Mouse (Mus musculus): ENCODE data around the gene Kctd11.

Kctd11 gene

DNA sequence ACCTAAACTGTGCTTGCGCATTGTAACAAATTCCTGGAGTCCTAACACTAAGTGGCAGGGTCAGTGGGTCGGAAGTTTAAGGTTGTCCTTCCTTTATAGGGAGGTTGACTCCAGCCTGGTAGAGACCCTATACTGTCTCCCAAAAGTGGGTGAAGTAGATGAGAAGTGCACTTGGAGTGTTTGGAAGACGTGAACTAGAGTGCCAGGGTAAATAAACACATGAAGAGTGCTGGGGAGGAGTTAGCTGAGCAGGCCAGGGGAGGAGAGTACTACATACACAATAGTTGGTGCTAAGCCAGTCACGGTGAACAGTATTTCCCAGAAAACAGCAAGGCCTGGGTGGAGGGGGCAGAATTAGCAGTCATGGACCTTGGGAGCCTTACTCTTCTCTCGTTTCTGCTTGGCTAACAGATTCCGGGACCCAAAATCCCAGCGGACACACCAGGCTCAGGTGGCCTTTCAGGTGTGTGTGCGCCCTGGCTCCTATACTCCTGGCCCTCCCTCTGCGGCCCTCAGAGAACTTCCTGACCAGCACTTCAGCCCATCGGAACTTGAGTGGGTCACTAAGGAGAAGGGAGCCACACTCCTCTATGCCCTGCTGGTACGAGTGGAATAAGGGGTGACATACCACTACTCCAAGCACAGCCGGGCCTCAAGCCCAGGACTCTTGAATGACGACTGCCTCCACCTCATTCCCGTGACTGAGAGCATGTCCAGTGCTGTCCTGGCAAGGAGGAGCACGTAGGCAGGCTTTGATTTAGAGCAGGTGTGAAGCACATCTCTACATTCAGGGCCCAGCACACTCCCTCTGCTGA, 31.7 kb upstream of the Kctd11 start:
- in situ Hi-C loops (cut with MboI, MseI) = no loop called here

- in situ Hi-C loops (cut with MboI, MseI) = no loop called here
Measured at GRCm38 (mm10) chr11:69911701-69912100, 30.5 kb upstream of the Kctd11 start.

GRCm38 (mm10) chr11:69910781-69911560, 29.8 kb upstream of the Kctd11 start:
- in situ Hi-C loops (cut with MboI, MseI) = no loop called here

DNA sequence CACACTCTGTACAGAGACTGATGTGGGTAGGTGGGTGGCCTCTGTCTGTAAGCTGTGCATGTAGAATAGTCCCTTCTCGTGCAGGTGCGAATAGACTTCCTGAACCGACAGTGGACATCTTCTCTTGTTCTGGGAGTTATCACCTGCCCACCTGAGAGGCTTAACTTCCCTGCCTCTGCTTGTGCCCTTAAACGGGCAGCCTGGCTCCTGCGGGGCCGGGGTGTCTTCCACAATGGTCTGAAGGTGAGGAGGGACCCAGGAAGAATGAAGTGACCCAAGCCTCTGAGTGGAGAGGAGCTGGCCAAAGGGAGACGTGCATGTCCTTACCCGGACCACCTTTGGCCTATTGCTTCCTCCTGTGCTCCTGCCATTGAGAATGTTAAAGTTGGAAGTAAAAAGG, 29.0 kb upstream of the Kctd11 start:
- in situ Hi-C loops (cut with MboI, MseI) = no loop called here

DNA sequence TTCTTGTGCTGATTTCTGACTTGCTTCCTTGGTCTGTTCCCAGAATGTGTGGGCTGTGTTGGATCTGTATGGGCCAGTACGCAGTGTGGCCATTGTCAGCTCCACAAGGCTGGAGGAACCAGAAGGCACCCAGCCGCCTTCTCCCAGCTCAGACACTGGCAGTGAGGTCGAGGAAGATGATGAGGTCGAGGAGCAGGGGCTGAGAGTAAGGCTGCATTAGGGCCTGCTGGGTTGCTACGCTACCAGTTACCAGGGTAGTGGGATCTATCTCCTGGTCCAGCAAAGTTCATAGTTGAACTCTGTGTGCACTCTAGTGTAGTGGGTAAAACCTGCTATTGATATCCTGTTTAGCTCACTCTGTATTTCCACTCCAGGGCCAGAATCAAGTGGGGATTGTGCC, 28.0 kb upstream of the Kctd11 start:
- in situ Hi-C loops (cut with MboI, MseI) = no loop called here

GRCm38 (mm10) chr11:69908645-69909044, 27.4 kb upstream of the Kctd11 start:
- in situ Hi-C loops (cut with MboI, MseI) = no loop called here

GRCm38 (mm10) chr11:69904311-69904710, 23.1 kb upstream of the Kctd11 start:
- in situ Hi-C loops (cut with MboI, MseI) = no loop called here

GRCm38 (mm10) chr11:69902972-69903371, 21.8 kb upstream of the Kctd11 start:
- in situ Hi-C loops (cut with MboI, MseI) = no loop called here

DNA sequence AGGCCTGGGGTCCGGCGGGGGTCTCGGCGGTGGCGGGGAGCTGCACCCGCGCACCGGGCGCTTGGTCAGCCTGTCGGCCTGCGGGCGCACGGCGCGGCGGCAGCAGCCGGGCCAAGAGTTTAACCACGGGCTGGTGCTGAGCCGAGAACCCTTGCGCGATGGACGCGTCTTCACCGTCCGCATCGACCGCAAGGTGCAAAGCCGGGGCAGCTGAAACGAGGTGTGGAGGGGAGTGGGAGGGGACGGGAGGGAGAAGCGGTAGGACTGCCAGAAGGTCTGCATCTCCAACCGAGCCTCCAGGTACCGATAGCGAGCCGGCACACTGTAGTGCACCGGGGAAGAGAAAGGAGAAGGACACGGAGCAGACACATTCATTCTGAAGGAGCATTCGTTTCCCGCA, 20.8 kb upstream of the Kctd11 start:
- in situ Hi-C loops (cut with MboI, MseI) = no loop called here

GRCm38 (mm10) chr11:69901406-69901846, 20.2 kb upstream of the Kctd11 start:
- in situ Hi-C loops (cut with MboI, MseI) = no loop called here

DNA sequence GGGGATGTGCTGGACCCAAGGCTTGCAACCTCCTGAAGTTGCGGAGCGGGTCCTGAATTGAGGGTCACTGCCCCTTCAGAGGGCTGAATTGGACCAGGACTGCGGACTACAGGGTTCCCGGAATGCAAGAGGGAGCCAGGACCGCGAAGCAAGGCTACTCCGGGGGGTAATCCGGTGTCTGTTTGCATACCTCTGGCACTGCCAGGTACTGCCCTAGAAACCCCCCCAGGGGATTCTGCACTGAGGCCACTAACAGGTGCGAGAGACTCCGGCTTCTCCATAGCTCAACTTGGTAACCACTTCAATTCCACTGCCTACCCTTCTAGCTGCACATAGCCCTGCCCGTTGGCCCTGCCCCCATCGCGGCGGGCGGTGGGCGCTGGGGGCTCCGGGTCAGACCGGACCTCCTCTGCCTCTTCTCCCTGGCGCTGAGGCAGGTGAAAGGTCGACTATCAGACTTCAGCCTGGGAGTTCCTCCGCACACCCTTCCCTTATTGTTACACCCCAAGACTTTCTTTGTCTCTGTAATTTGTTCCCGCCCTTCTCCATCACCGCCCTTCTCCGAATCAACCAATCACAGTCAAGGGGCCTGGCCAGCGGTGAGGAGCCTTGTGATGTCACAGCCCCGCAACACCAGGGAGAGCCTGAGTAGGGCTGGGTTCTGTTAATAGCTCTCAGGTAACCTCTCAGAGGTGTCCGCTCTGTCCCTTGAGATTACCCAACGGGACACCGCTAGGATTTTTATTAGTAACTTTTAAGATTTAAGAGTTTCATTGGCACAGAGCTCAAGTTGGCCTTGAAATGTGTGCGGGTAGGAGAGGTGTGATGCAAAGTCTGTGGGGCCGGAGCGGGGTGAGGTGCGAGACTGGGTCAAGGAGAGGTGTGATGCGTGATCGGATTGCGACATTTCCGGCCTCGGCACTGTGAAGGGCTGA, 19.5 kb upstream of the Kctd11 start, which contains the start of the genes 2810408A11Rik and Neurl4:
Gene 2810408A11Rik, minus strand, starts transcription at position 517 of the 935 bp plus-strand sequence.
Gene Neurl4, plus strand, starts transcription at position 602 of the 935 bp plus-strand sequence.
- in situ Hi-C loops (cut with MboI, MseI) = no loop called here

GRCm38 (mm10) chr11:69899870-69900269, 18.7 kb upstream of the Kctd11 start:
- in situ Hi-C loops (cut with MboI, MseI) = no loop called here

- in situ Hi-C loops (cut with MboI, MseI) = no loop called here
Measured at GRCm38 (mm10) chr11:69895291-69895690, 14.1 kb upstream of the Kctd11 start, which contains the start of gene Acap1. Gene Acap1, minus strand, starts transcription at chr11:69895539.

DNA sequence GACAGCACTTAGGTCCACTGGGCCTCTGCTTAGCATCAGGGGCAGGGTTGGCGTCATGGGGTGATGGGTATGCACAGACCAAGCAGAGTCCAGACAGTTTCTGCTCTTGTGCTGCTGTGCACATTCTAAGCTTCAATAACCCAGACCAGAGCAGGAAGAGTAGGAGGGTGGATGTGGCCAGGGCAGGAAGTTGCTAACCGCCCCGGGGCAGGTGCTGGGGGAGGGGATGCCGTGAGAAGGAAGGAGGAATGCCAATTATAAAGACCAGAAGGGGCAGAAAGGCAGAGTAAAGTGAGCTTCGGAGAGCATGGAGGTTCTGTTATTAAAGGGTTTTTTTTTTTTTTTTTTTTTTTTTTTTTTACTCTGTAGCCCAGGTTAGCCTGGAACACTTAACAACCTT, 13.5 kb upstream of the Kctd11 start:
- in situ Hi-C loops (cut with MboI, MseI) = no loop called here

DNA sequence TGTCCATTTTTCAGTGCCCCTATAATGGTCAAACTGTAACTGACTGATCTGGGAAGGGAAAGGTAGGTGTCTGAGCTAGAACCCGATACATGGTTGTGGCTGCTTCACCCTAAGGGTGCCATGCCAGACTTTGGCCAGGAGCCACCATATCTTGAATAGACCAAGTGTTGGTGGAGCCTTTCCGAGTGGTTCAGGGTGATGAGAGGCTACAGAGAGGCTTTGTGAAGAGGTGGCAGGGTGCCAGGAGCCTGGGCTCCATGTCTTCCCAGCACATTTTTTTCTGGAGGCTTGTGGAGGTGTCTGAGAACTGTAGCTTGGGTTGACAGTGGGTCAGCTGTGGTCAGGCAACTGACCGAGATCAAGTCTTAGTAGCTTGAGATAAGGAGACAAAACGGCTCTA, 10.3 kb upstream of the Kctd11 start:
- in situ Hi-C loops (cut with MboI, MseI) = no loop called here

DNA sequence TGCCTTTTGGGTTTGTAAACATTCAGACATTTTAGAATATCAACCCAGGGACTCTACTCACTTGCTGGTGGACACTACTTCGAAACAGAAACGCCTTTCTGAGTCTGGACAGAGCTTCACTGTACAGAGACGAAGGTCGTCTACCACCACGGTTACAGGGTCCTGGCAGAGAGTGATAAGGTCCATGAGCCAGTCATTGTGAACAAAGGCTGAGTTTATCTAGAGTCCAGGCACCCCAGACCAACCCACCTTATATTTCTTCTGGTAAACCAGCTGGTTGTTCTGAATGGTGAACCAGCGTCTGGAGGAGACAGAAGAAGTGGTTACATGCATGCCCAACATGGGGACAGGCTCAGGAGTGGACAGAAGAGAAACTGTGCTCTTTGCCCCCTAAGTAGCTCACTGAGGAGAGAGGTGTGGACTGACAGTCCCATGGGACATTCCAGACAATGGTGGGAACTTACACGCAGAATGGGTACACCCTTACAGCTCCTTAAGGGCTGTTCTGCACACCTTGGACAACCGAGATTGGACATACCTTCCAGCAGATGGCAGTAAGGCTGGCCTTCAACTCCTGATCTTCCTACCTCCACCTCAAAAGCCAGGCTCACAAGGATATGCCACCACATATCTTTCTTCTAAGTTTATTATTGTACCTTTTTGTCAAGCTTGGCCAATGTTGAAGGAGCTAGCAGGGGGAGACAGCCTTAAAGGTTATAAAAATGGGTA, 5.9 kb upstream of the Kctd11 start:
- in situ Hi-C loops (cut with MboI, MseI) = no loop called here

- in situ Hi-C loops (cut with MboI, MseI) = no loop called here
Measured at GRCm38 (mm10) chr11:69884663-69885062, 3.5 kb upstream of the Kctd11 start.

DNA sequence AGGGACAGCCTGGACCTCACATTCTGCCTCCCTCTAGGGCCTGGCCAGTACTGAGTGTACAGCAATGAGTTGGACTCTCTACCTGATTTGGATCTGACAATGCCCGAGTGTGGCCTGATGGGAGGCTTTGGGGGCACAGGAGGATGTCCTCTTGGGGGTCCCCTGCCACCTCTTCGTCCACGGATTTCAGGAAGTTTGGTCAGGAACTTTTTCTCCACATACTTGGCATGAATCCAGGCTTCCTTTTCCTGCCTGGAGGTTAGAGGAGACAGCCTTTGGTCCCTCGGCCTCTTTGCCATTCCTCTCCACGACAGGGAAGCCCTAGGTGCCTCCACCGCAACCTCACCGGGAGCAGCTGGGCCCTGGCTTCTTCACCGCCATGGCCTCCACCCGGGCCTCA, 3.0 kb upstream of the Kctd11 start:
- in situ Hi-C loops (cut with MboI, MseI) = no loop called here

GRCm38 (mm10) chr11:69883527-69884151, 2.4 kb upstream of the Kctd11 start:
- in situ Hi-C loops (cut with MboI, MseI) = no loop called here

DNA sequence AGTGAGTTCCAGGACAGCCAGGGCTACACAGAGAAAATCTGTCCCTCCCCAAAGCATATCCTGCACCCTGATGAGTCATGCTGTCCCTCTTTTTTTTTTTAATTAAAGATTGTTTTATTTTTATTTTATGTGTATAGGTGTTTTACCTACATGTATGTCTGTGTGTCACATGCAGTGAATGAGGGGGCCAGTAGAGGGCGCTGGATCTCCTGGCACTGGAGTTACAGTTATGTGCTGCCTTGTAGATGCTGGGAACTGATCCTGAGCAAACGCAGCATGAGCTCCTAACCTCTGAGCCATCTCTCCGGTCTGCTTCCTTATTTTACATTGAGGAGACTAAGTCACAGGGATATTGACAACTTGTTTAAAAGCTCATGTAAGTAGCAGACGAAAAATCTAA, 1.9 kb upstream of the Kctd11 start:
- in situ Hi-C loops (cut with MboI, MseI) = no loop called here

Measured in T-helper 2 cell (primary cell).